Mouse (Mus musculus) lung, embryonic 16.5 days (tissue): ENCODE data around the gene Rgs19. TPM values are rescaled to one million over a fixed set of nuclear protein-coding genes. Genes with fewer than 3 reads are reported as not detected.

Experiments used
- ATAC-seq: fragments of 200-750 bp; cut with Nextera tagmentation; 2 replicates; pipeline ENCODE4 v1.8.0; 2017; ENCODE audit warnings: low read depth, mild to moderate bottlenecking, moderate library complexity
- H3K27ac ChIP-seq: fragments of 300-500 bp; sonication (generic); 2 replicates; pipeline ENCODE4 v1.5.1; 2014; ENCODE audit warnings: mild to moderate bottlenecking, control low read depth, low read length
- H3K27me3 ChIP-seq: fragments of 300-500 bp; sonication (generic); 2 replicates; pipeline ENCODE4 v1.6.1; 2014; ENCODE audit warnings: low read depth, low read length, mixed read lengths; ENCODE audit not compliant: control insufficient read depth, insufficient read depth
- H3K36me3 ChIP-seq: fragments of 300-500 bp; sonication (generic); 2 replicates; pipeline ENCODE4 v1.6.1; 2014; ENCODE audit warnings: low read length; ENCODE audit not compliant: control insufficient read depth, insufficient read depth
- H3K4me1 ChIP-seq: fragments of 300-500 bp; sonication (generic); replicated peaks from 2 replicates; pipeline ENCODE4 v1.6.1; 2014; ENCODE audit warnings: low read length, mixed read lengths; ENCODE audit not compliant: control insufficient read depth, insufficient read depth
- H3K4me2 ChIP-seq: fragments of 300-500 bp; sonication (generic); 2 replicates; pipeline ENCODE4 v1.6.1; 2014; ENCODE audit warnings: low read depth, low read length, control low read depth
- H3K4me3 ChIP-seq: fragments of 300-500 bp; sonication (generic); 2 replicates; pipeline ENCODE4 v1.5.1; 2014; ENCODE audit warnings: mild to moderate bottlenecking, low read length, control low read depth
- H3K9ac ChIP-seq: fragments of 300-500 bp; sonication (generic); 2 replicates; pipeline ENCODE4 v1.6.1; 2014; ENCODE audit warnings: low read length, control low read depth
- H3K9me3 ChIP-seq: fragments of 300-500 bp; sonication (generic); 2 replicates; pipeline ENCODE4 v1.6.1; 2016; ENCODE audit warnings: low read length; ENCODE audit not compliant: control insufficient read depth
- WGBS: fragments of 180-500 bp; shearing (Covaris S2); extraction: QIAGEN DNeasy Blood & Tissue Kit; methylation state at CpG from one replicate; pipeline ENCODE4 v1.1.7; 2014; 5-methylcytosine and 5-hydroxymethylcytosine counted together
- polyA plus RNA-seq: library from polyadenylated mRNA; unstranded; fragments of >200 nt; fragmentation: Nextera tagmentation; extraction: Ambion mirVana; gene quantifications from 2 replicates; pipeline ENCODE4 v1.2.1, GENCODE M21; 2015

Rgs19 gene
- polyA plus RNA-seq, 1 experiment from 2014 or later, result 63.4 TPM

GRCm38 (mm10) chr2:181653065-181653464 is 40.7 kb downstream of the Rgs19 start:
- ATAC-seq, result no peak

GRCm38 (mm10) chr2:181648926-181649325 is 44.9 kb downstream of the Rgs19 start:
- Histone ChIP-seq H3K4me1 (no peaks in the 10 kb centered on the region), H3K27ac (no peak overlapping the region), H3K9ac (no peak overlapping the region), H3K4me3 (no peak overlapping the region), H3K4me2 (no peak overlapping the region), H3K9me3 (no peaks in the 10 kb centered on the region), H3K36me3 (peaks cover 47% of the 10 kb centered on the region), H3K27me3 (no peaks in the 10 kb centered on the region)
- ATAC-seq, result no peak
- WGBS, result 90% methylated on average over 10 of the region's 10 CpGs

More at GRCm38 (mm10) chr2:181653065-181653464, 40.7 kb downstream of the Rgs19 start:
- Histone ChIP-seq H3K4me1 (no peaks in the 10 kb centered on the region), H3K4me2 (no peak overlapping the region), H3K36me3 (peaks cover 45% of the 10 kb centered on the region), H3K9me3 (no peaks in the 10 kb centered on the region), H3K9ac (no peak overlapping the region), H3K27me3 (no peaks in the 10 kb centered on the region), H3K4me3 (no peak overlapping the region), H3K27ac (no peak overlapping the region)

GRCm38 (mm10) chr2:181646626-181647472 is 46.9 kb downstream of the Rgs19 start:
- Histone ChIP-seq H3K9ac (no peak overlapping the region), H3K27ac (no peak overlapping the region), H3K36me3 (peaks cover 45% of the 10 kb centered on the region), H3K9me3 (no peaks in the 10 kb centered on the region), H3K4me2 (no peak overlapping the region), H3K27me3 (no peaks in the 10 kb centered on the region), H3K4me3 (no peak overlapping the region), H3K4me1 (no peaks in the 10 kb centered on the region)
- WGBS, result 85% methylated on average over 6 of the region's 6 CpGs
- ATAC-seq, result no peak

- Histone ChIP-seq H3K4me2 (no peak overlapping the region), H3K27me3 (no peaks in the 10 kb centered on the region), H3K4me3 (no peak overlapping the region), H3K9ac (no peak overlapping the region), H3K27ac (no peak overlapping the region), H3K36me3 (peaks cover 44% of the 10 kb centered on the region), H3K4me1 (no peaks in the 10 kb centered on the region), H3K9me3 (no peaks in the 10 kb centered on the region)
- WGBS, result 95% methylated on average over 3 of the region's 3 CpGs
- ATAC-seq, result no peak
Measured at GRCm38 (mm10) chr2:181645666-181646065, 48.1 kb downstream of the Rgs19 start.

GRCm38 (mm10) chr2:181644361-181644760 is 49.4 kb downstream of the Rgs19 start:
- Histone ChIP-seq H3K27me3 (no peaks in the 10 kb centered on the region), H3K36me3 (peaks cover 40% of the 10 kb centered on the region), H3K9ac (no peak overlapping the region), H3K9me3 (no peaks in the 10 kb centered on the region), H3K4me1 (no peaks in the 10 kb centered on the region), H3K4me2 (no peak overlapping the region), H3K27ac (no peak overlapping the region), H3K4me3 (no peak overlapping the region)
- ATAC-seq, result no peak
- WGBS, result 82% methylated on average over 2 of the region's 2 CpGs

Other genes with a start within 250 kb of the Rgs19 start
- gene Zbtb46, start 234.6 kb downstream of the Rgs19 start, polyA plus RNA-seq, result 15.2 and 15.4 TPM in 2 replicates
- gene Abhd16b, start 200.8 kb downstream of the Rgs19 start, polyA plus RNA-seq, result 0.14 and 0.35 TPM in 2 replicates
- gene Tpd52l2, start 196.8 kb downstream of the Rgs19 start, polyA plus RNA-seq, result 167 and 169 TPM in 2 replicates
- gene Dnajc5, start 173.5 kb downstream of the Rgs19 start, polyA plus RNA-seq, result 82.0 and 82.1 TPM in 2 replicates
- gene Uckl1, start 109.1 kb downstream of the Rgs19 start, polyA plus RNA-seq, result 49.1 and 54.6 TPM in 2 replicates
- gene Prpf6, start 102.1 kb downstream of the Rgs19 start, polyA plus RNA-seq, result 59.1 and 59.3 TPM in 2 replicates
- gene Zfp512b, start 101.2 kb downstream of the Rgs19 start, polyA plus RNA-seq, result 34.9 and 37.2 TPM in 2 replicates
- gene Samd10, start 94.8 kb downstream of the Rgs19 start, polyA plus RNA-seq, result 30.1 and 31.0 TPM in 2 replicates
- gene Gm29797, start 36.9 kb downstream of the Rgs19 start, polyA plus RNA-seq, result 0.21 and 0.49 TPM in 2 replicates
- gene Sox18, start 22.3 kb downstream of the Rgs19 start, polyA plus RNA-seq, result 84.1 and 84.8 TPM in 2 replicates
- 19.3 and 19.7 TPM in 2 replicates for gene Tcea2, start 13.7 kb downstream of the Rgs19 start, polyA plus RNA-seq
- not detected in 2 replicates for gene Lkaaear1, start 4.5 kb upstream of the Rgs19 start, polyA plus RNA-seq
- gene Oprl1, start 21.0 kb upstream of the Rgs19 start, polyA plus RNA-seq, result 0.43 and 0.72 TPM in 2 replicates
- 0.06 and 0.10 TPM in 2 replicates for gene Myt1, start 69.4 kb upstream of the Rgs19 start, polyA plus RNA-seq
- 39.7 and 41.2 TPM in 2 replicates for gene Pcmtd2, start 143.9 kb upstream of the Rgs19 start, polyA plus RNA-seq
- 63.4 and 68.5 TPM in 2 replicates for gene Polr3k, start 170.4 kb upstream of the Rgs19 start, polyA plus RNA-seq